In genomic region chr3:102045071-102045470, GRCm38 (mm10) we compare ENCODE assay signal across 15 mouse cellular contexts. TPM values are rescaled to one million over a fixed set of nuclear protein-coding genes. Genes with fewer than 3 reads are reported as not detected.
DNase-seq lines count a peak whose midpoint lies in the region; ATAC-seq lines count a peak whose summit lies in the region.
"Had no signal": no experiment of that assay in that cellular context is flagged by ENCODE, and none has a peak within 500 bp of the region (broad histone marks: within the 10 kb centered on the region; RNA-seq: fewer than 3 reads in every experiment).

No protein-coding gene starts in this region.

- DNase-seq in CD4-positive, CD25-positive, alpha-beta regulatory T cell, adult 2 months (ENCODE audit: low read depth, low spot score) = peak; percentile 20
- DNase-seq in intestine, embryonic 14.5 days (ENCODE audit: low spot score) = peak; percentile 20
- DNase-seq in right cerebral cortex, adult 18-20 months = peak; percentile 19
- no peak for DNase-seq in right cerebral cortex, postnatal 10 days (ENCODE audit: low spot score in 2 of 2)
- DNase-seq in lung, postnatal 25 days (ENCODE audit: low spot score) = peak; percentile 6
- DNase-seq in adipocyte (ENCODE audit: low spot score) = no peak
- DNase-seq: kidney, postnatal 25 days had no signal

- H3K36me3 ChIP-seq in intestine, embryonic 14.5 days (ENCODE audit: control insufficient read depth, insufficient read depth, low read length) = no peaks in the 10 kb centered on the region
- H3K36me3 ChIP-seq in intestine, embryonic 16.5 days (ENCODE audit: control insufficient read depth, insufficient read depth, low read length) = no peaks in the 10 kb centered on the region
- H3K36me3 ChIP-seq: embryonic facial prominence, embryonic 10.5 days; forebrain, embryonic 15.5 days; limb, embryonic 13.5 days; midbrain, embryonic 15.5 days; stomach, embryonic 15.5 days had no signal

- H3K4me3 ChIP-seq in intestine, embryonic 14.5 days (ENCODE audit: low read depth, low read length) = no peak overlapping the region
- no peak overlapping the region for H3K4me3 ChIP-seq in intestine, embryonic 16.5 days (ENCODE audit: low read length)
- H3K4me3 ChIP-seq: embryonic facial prominence, embryonic 10.5 days; forebrain, embryonic 15.5 days; limb, embryonic 13.5 days; midbrain, embryonic 15.5 days; stomach, embryonic 15.5 days had no signal

- H3K4me1 ChIP-seq in intestine, embryonic 14.5 days (replicated peaks; ENCODE audit: control insufficient read depth, insufficient read depth, low read length) = no peaks in the 10 kb centered on the region
- H3K4me1 ChIP-seq in intestine, embryonic 16.5 days (ENCODE audit: control insufficient read depth, insufficient read depth, low read length) = no peaks in the 10 kb centered on the region
- H3K4me1 ChIP-seq: forebrain, embryonic 15.5 days; limb, embryonic 13.5 days; stomach, embryonic 15.5 days had no signal

- WGBS in intestine, embryonic 14.5 days = 20% methylated on average over 3 of the region's 3 CpGs
- WGBS in intestine, embryonic 16.5 days = 23% methylated on average over 3 of the region's 3 CpGs

- 0 out of 2 replicates have a peak, but pooled peaks cover 2% of the 10 kb centered on the region for H3K27me3 ChIP-seq in intestine, embryonic 14.5 days (replicated peaks; ENCODE audit: control insufficient read depth, insufficient read depth, low read length)
- no peaks in the 10 kb centered on the region for H3K27me3 ChIP-seq in intestine, embryonic 16.5 days (replicated peaks; ENCODE audit: control insufficient read depth, insufficient read depth, low read length)
- H3K27me3 ChIP-seq: forebrain, embryonic 15.5 days; midbrain, embryonic 15.5 days; stomach, embryonic 15.5 days had no signal

- ATAC-seq in CD4-positive, CD25-positive, alpha-beta regulatory T cell, adult 4 months = no peak
- ATAC-seq in intestine, embryonic 14.5 days (replicated peaks; ENCODE audit: low FRiP score, low TSS enrichment, low read depth) = no peak
- no peak for ATAC-seq in intestine, embryonic 16.5 days
- ATAC-seq: forebrain, embryonic 15.5 days; midbrain, embryonic 15.5 days had no signal

- 0 out of 2 replicates have a peak, but pooled peaks cover 2% of the 10 kb centered on the region for H3K9me3 ChIP-seq in intestine, embryonic 14.5 days (ENCODE audit: control insufficient read depth, low read length)
- H3K9me3 ChIP-seq in intestine, embryonic 16.5 days (ENCODE audit: control insufficient read depth, low read length) = no peaks in the 10 kb centered on the region
- H3K9me3 ChIP-seq: embryonic facial prominence, embryonic 10.5 days; forebrain, embryonic 15.5 days; limb, embryonic 13.5 days; midbrain, embryonic 15.5 days; stomach, embryonic 15.5 days had no signal

- H3K9ac ChIP-seq in intestine, embryonic 14.5 days (ENCODE audit: low read length) = no peak overlapping the region
- no peak overlapping the region for H3K9ac ChIP-seq in intestine, embryonic 16.5 days (ENCODE audit: low read depth, low read length)
- H3K9ac ChIP-seq: forebrain, embryonic 15.5 days; limb, embryonic 13.5 days; midbrain, embryonic 15.5 days; stomach, embryonic 15.5 days had no signal

- H3K27ac ChIP-seq in intestine, embryonic 14.5 days (ENCODE audit: low read depth) = no peak overlapping the region
- H3K27ac ChIP-seq in intestine, embryonic 16.5 days (ENCODE audit: low read length) = no peak overlapping the region
- H3K27ac ChIP-seq: embryonic facial prominence, embryonic 10.5 days; forebrain, embryonic 15.5 days; limb, embryonic 13.5 days; midbrain, embryonic 15.5 days; stomach, embryonic 15.5 days had no signal

- H3K4me2 ChIP-seq in intestine, embryonic 14.5 days (ENCODE audit: low read length) = no peak overlapping the region
- no peak overlapping the region for H3K4me2 ChIP-seq in intestine, embryonic 16.5 days (ENCODE audit: low read depth, low read length)
- H3K4me2 ChIP-seq: forebrain, embryonic 15.5 days; limb, embryonic 13.5 days; midbrain, embryonic 15.5 days; stomach, embryonic 15.5 days had no signal

RNA-seq across cellular contexts. Expression of gene Nhlh2, which starts 35.2 kb away (rescaled TPM):
- not detected for polyA plus RNA-seq in CD4-positive, CD25-positive, alpha-beta regulatory T cell, adult 4 months (2017; shearing (Covaris generic))
- 0.08 TPM in 1 of 2 replicates, not detected in the other for polyA plus RNA-seq in intestine, embryonic 14.5 days (2014; fragmentation: Nextera tagmentation; extraction: Ambion mirVana)
- polyA plus RNA-seq in intestine, embryonic 16.5 days (2015; fragmentation: Nextera tagmentation; extraction: Ambion mirVana) = 0.09 TPM in 1 of 2 replicates, not detected in the other
- polyA plus RNA-seq: heart, embryonic 16.5 days had no signal

RNA-seq across cellular contexts. Expression of gene Casq2, which starts 41.1 kb away (rescaled TPM):
- not detected for polyA plus RNA-seq in CD4-positive, CD25-positive, alpha-beta regulatory T cell, adult 4 months (2017; shearing (Covaris generic))
- 0.42 and 0.66 TPM in 2 replicates for polyA plus RNA-seq in intestine, embryonic 14.5 days (2014; fragmentation: Nextera tagmentation; extraction: Ambion mirVana)
- 2.1 and 2.2 TPM in 2 replicates for polyA plus RNA-seq in intestine, embryonic 16.5 days (2015; fragmentation: Nextera tagmentation; extraction: Ambion mirVana)

Comparison
In these comparisons a context has a peak if more than half of its experiments do, and no peak if none do; other contexts are left out.
1. DNase-seq: peak in CD4-positive, CD25-positive, alpha-beta regulatory T cell, adult 2 months (single experiment), intestine, embryonic 14.5 days (single experiment), right cerebral cortex, adult 18-20 months (single experiment) and lung, postnatal 25 days (single experiment); none in right cerebral cortex, postnatal 10 days (0 of 2) and adipocyte (single experiment).